Mouse (Mus musculus): ENCODE results near the gene Kcnj14.

Kcnj14 gene

GRCm38 (mm10) chr7:45794971-45795370 is 29.6 kb downstream of the Kcnj14 start:
- no peak for DNase-seq

- DNase-seq: no peak
These were observed 30.5 kb downstream of the Kcnj14 start for GRCm38 (mm10) chr7:45793969-45794585.

- DNase-seq: no peak
These were observed 31.3 kb downstream of the Kcnj14 start for GRCm38 (mm10) chr7:45793240-45793639.

- DNase-seq: peak; percentile 1
These were observed 32.7 kb downstream of the Kcnj14 start for GRCm38 (mm10) chr7:45791756-45792490.

- DNase-seq: no peak
These were observed 33.9 kb downstream of the Kcnj14 start for GRCm38 (mm10) chr7:45790721-45791120.

- no peak for DNase-seq
These were observed 36.9 kb downstream of the Kcnj14 start for GRCm38 (mm10) chr7:45787642-45788041.

- DNase-seq: peak; percentile 82
These were observed 37.7 kb downstream of the Kcnj14 start for GRCm38 (mm10) chr7:45786661-45787413.

- no peak for DNase-seq
These were observed 38.4 kb downstream of the Kcnj14 start for GRCm38 (mm10) chr7:45786136-45786578.

GRCm38 (mm10) chr7:45785388-45786135 is 39.0 kb downstream of the Kcnj14 start:
- no peak for DNase-seq

GRCm38 (mm10) chr7:45784524-45785372 is 39.8 kb downstream of the Kcnj14 start, which contains the start of gene Sult2b1:
TSS of gene Sult2b1 (minus strand) at chr7:45784669.
- peak; percentile 95 for DNase-seq

GRCm38 (mm10) chr7:45783511-45784091 is 41.0 kb downstream of the Kcnj14 start, which contains the start of gene Lmtk3:
TSS of gene Lmtk3 (plus strand) at chr7:45783738.
- DNase-seq: peak; percentile 85

GRCm38 (mm10) chr7:45782271-45782670 is 42.3 kb downstream of the Kcnj14 start:
- DNase-seq: no peak

- DNase-seq: no peak
These were observed 45.4 kb downstream of the Kcnj14 start for GRCm38 (mm10) chr7:45779081-45779641.

- no peak for DNase-seq
These were observed 49.3 kb downstream of the Kcnj14 start for GRCm38 (mm10) chr7:45775237-45775636.

GRCm38 (mm10) chr7:45771101-45771500 is 53.5 kb downstream of the Kcnj14 start:
- no peak for DNase-seq

- no peak for DNase-seq
These were observed 54.0 kb downstream of the Kcnj14 start for GRCm38 (mm10) chr7:45770427-45771082.

GRCm38 (mm10) chr7:45767500-45767899 is 57.1 kb downstream of the Kcnj14 start:
- DNase-seq: no peak

- DNase-seq: no peak
These were observed 57.8 kb downstream of the Kcnj14 start for GRCm38 (mm10) chr7:45766764-45767163.

Measured in layer of hippocampus, adult 9-11 months (tissue).